Mouse (Mus musculus) forebrain, postnatal 0 days (tissue): Measurements from ENCODE around the gene Gm4763. TPM values are rescaled to one million over a fixed set of nuclear protein-coding genes. Genes with fewer than 3 reads are reported as not detected.
"Not testable (repeated sequence)": the region's sequence is repeated elsewhere in the genome, so short reads cannot be mapped to it uniquely, and the experiment has no call there.

ENCODE experiments used
- ATAC-seq: fragments of 200-750 bp; cut with Nextera tagmentation; 2 replicates; pipeline ENCODE4 v1.8.0; 2017; ENCODE audit warnings: mild to moderate bottlenecking, moderate library complexity
- DNase-seq: peaks from one replicate; pipeline ENCODE4 v3.0.0-alpha.2; 2015
- H3K27ac ChIP-seq: fragments of 300-500 bp; sonication (generic); 2 replicates; pipeline ENCODE4 v1.5.1; 2014; ENCODE audit warnings: low read depth, mild to moderate bottlenecking, antibody characterized with exemption, low read length, moderate library complexity, mixed read lengths
- H3K27me3 ChIP-seq: fragments of 300-500 bp; sonication (generic); 2 replicates; pipeline ENCODE4 v1.6.1; 2014; ENCODE audit warnings: mild to moderate bottlenecking, low read length, mixed read lengths; ENCODE audit not compliant: insufficient read depth
- H3K36me3 ChIP-seq: fragments of 300-500 bp; sonication (generic); 2 replicates; pipeline ENCODE4 v1.6.1; 2014; ENCODE audit warnings: mild to moderate bottlenecking, moderate library complexity; ENCODE audit not compliant: insufficient read depth
- H3K4me1 ChIP-seq: fragments of 300-500 bp; sonication (generic); 2 replicates; pipeline ENCODE4 v1.6.1; 2014; ENCODE audit warnings: antibody characterized with exemption; ENCODE audit not compliant: insufficient read depth
- H3K4me2 ChIP-seq: fragments of 300-500 bp; sonication (generic); 2 replicates; pipeline ENCODE4 v1.6.1; 2014; ENCODE audit warnings: low read depth, mild to moderate bottlenecking, moderate library complexity
- H3K4me3 ChIP-seq: fragments of 300-500 bp; sonication (generic); 2 replicates; pipeline ENCODE4 v1.5.1; 2014; ENCODE audit warnings: low read depth, low read length, mixed read lengths
- H3K9ac ChIP-seq: fragments of 300-500 bp; sonication (generic); 2 replicates; pipeline ENCODE4 v1.6.1; 2014; ENCODE audit warnings: mild to moderate bottlenecking
- H3K9me3 ChIP-seq: fragments of 300-500 bp; sonication (generic); 2 replicates; pipeline ENCODE4 v1.6.1; 2016; ENCODE audit warnings: low read length
- CTCF ChIP-seq: sonication (generic); IDR thresholded peaks from 2 replicates; pipeline ENCODE4 v1.5.1; 2016; ENCODE audit warnings: antibody characterized with exemption, control low read depth, low read depth
- WGBS: fragments of 180-500 bp; shearing (Covaris S2); extraction: QIAGEN DNeasy Blood & Tissue Kit; methylation state at CpG from one replicate; pipeline ENCODE4 v1.1.7; 2014; 5-methylcytosine and 5-hydroxymethylcytosine counted together
- polyA plus RNA-seq: library from polyadenylated mRNA; unstranded; fragments of >200 nt; fragmentation: Nextera tagmentation; extraction: Ambion mirVana; gene quantifications from 2 replicates; pipeline ENCODE4 v1.2.1, GENCODE M21; 2015
- total RNA-seq: library from RNA; depleted of rRNA; stranded (reverse); fragments of >200 nt; gene quantifications from 2 replicates; pipeline ENCODE4 v1.2.3, GENCODE M21; 2014; rRNA removed

Gene Gm4763
- total RNA-seq, result not detected in 2 replicates
- not detected in 2 replicates for polyA plus RNA-seq

DNA sequence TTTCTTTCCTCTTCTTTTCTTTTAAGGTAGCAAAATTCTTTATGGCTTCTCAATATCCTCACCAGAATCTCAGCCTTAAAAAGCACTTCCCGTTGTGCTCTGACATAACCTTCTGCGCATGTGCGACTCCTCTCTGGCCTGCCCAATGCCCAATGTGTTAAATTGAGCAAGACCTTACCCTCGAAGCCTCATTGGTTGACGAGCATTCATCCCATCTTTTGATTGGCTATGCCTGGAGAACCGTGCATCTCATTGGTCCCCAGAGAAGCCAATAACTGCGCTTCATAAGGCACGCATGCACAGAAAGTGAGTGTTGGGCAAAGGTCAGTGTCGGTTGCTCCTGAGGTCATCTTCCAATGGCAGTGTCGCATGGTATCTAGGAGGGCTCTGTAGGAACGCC lies at the start of gene Gm4763:
TSS of gene Gm4763 (minus strand) at position 101 of the 400 bp plus-strand sequence.
- not testable (repeated sequence) for H3K4me2 ChIP-seq, H3K9me3 ChIP-seq, ATAC-seq, H3K27ac ChIP-seq, H3K4me3 ChIP-seq, H3K9ac ChIP-seq, H3K36me3 ChIP-seq, H3K4me1 ChIP-seq, DNase-seq, H3K27me3 ChIP-seq
- 94% methylated on average over 11 of the region's 11 CpGs for WGBS

GRCm38 (mm10) chr7:24776145-24776544 lies 49.4 kb upstream of the Gm4763 start:
- no peak overlapping the region for H3K4me3 ChIP-seq
- no peaks in the 10 kb centered on the region for H3K4me1 ChIP-seq
- H3K9ac ChIP-seq, result no peak overlapping the region
- DNase-seq (no peak), ATAC-seq (no peak)
- H3K36me3 ChIP-seq, result no peaks in the 10 kb centered on the region
- no peaks in the 10 kb centered on the region for H3K27me3 ChIP-seq
- H3K4me2 ChIP-seq, result no peak overlapping the region
- 79% methylated on average over 2 of the region's 2 CpGs for WGBS
- no peaks in the 10 kb centered on the region for H3K9me3 ChIP-seq
- no peak for TF ChIP-seq CTCF
- no peak overlapping the region for H3K27ac ChIP-seq

GRCm38 (mm10) chr7:24773942-24774535 lies 47.3 kb upstream of the Gm4763 start:
- ATAC-seq, result no peak
- Histone ChIP-seq H3K9me3 (no peaks in the 10 kb centered on the region), H3K4me1 (no peaks in the 10 kb centered on the region), H3K4me2 (no peak overlapping the region), H3K36me3 (no peaks in the 10 kb centered on the region), H3K4me3 (no peak overlapping the region), H3K27me3 (no peaks in the 10 kb centered on the region), H3K27ac (no peak overlapping the region), H3K9ac (no peak overlapping the region)
- WGBS, result 58% methylated on average over 3 of the region's 3 CpGs
- no peak for DNase-seq
- TF ChIP-seq CTCF, result no peak

GRCm38 (mm10) chr7:24771361-24771760 lies 44.7 kb upstream of the Gm4763 start:
- Histone ChIP-seq H3K36me3 (no peaks in the 10 kb centered on the region), H3K4me1 (no peaks in the 10 kb centered on the region), H3K4me3 (no peak overlapping the region), H3K27ac (no peak overlapping the region), H3K4me2 (no peak overlapping the region), H3K9me3 (no peaks in the 10 kb centered on the region), H3K9ac (no peak overlapping the region), H3K27me3 (no peaks in the 10 kb centered on the region)
- no peak for TF ChIP-seq CTCF
- DNase-seq (no peak), ATAC-seq (no peak)

DNA sequence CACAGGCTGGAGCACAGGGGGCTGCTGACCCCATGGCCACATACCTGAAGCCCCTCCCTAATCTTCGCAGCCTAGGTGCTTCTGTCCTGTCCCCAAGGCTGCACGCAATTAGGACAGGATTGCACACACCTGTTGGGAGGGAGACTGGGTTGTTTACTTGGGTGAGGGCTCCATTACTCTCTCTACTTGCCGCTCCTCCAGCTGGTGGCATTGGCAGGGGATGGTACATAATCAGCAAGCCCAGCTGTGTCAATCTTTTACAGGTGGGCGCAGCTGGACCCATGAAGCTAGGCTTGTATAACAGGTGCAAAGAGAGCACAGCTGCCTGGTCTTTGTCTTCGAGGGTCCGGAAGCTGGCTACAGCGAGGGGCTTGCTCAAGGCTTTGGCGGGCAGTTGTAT lies 35.9 kb upstream of the Gm4763 start:
- H3K36me3 ChIP-seq, result no peaks in the 10 kb centered on the region
- ATAC-seq (no peak), DNase-seq (no peak)
- H3K27ac ChIP-seq, result no peak overlapping the region
- no peaks in the 10 kb centered on the region for H3K4me1 ChIP-seq
- H3K4me3 ChIP-seq, result no peak overlapping the region
- WGBS, result 88% methylated on average over 8 of the region's 8 CpGs
- no peak overlapping the region for H3K4me2 ChIP-seq
- no peak overlapping the region for H3K9ac ChIP-seq
- no peak for TF ChIP-seq CTCF
- no peaks in the 10 kb centered on the region for H3K27me3 ChIP-seq
- H3K9me3 ChIP-seq, result no peaks in the 10 kb centered on the region

GRCm38 (mm10) chr7:24761161-24761560 lies 34.5 kb upstream of the Gm4763 start:
- Histone ChIP-seq H3K4me1 (no peaks in the 10 kb centered on the region), H3K4me2 (no peak overlapping the region), H3K27ac (no peak overlapping the region), H3K4me3 (no peak overlapping the region), H3K9me3 (no peaks in the 10 kb centered on the region), H3K27me3 (no peaks in the 10 kb centered on the region), H3K9ac (no peak overlapping the region), H3K36me3 (no peaks in the 10 kb centered on the region)
- no peak for TF ChIP-seq CTCF
- 78% methylated on average over 6 of the region's 6 CpGs for WGBS
- DNase-seq (no peak), ATAC-seq (no peak)

DNA sequence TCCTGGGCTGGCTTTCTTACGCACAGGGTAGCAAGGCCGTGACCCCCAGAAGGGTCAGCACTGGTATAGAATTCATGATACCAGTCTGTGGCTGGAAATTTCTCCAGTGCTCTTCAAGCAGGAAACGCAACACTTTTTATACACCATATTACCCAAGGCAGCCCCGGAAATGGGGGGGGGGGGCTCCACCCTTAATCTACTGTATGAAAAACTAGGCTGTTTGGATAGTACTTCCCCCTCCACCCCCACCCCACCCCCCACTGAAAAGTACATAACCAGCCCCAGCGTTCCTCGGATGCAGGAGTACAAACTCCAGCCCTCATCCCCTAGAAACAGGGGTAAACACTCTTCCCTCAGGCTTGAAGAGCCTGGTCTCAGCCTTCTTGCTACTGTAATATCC lies 33.5 kb upstream of the Gm4763 start, which contains the start of gene Cd177:
TSS of gene Cd177 (minus strand) at position 101 of the 400 bp plus-strand sequence.
- Histone ChIP-seq H3K27me3 (no peaks in the 10 kb centered on the region), H3K4me3 (no peak within 1 kb of the TSS), H3K4me2 (no peak within 1 kb of the TSS), H3K9me3 (no peaks in the 10 kb centered on the region), H3K4me1 (no peaks in the 10 kb centered on the region), H3K36me3 (no peaks in the 10 kb centered on the region), H3K27ac (no peak within 1 kb of the TSS), H3K9ac (no peak within 1 kb of the TSS)
- DNase-seq (no peak), ATAC-seq (no peak)
- TF ChIP-seq CTCF, result no peak
- 88% methylated on average over 6 of the region's 6 CpGs for WGBS

- H3K4me1 ChIP-seq, result no peaks in the 10 kb centered on the region
- WGBS, result 92% methylated on average over 1 of the region's 1 CpGs
- H3K4me3 ChIP-seq, result no peak overlapping the region
- H3K9me3 ChIP-seq, result no peaks in the 10 kb centered on the region
- ATAC-seq (no peak), DNase-seq (no peak)
- TF ChIP-seq CTCF, result no peak
- no peak overlapping the region for H3K4me2 ChIP-seq
- H3K27me3 ChIP-seq, result no peaks in the 10 kb centered on the region
- no peak overlapping the region for H3K27ac ChIP-seq
- H3K36me3 ChIP-seq, result no peaks in the 10 kb centered on the region
- H3K9ac ChIP-seq, result no peak overlapping the region
These were observed 31.8 kb upstream of the Gm4763 start for GRCm38 (mm10) chr7:24758520-24758919.
